Mouse (Mus musculus): ENCODE data around the gene Gckr. TPM values are rescaled to one million over a fixed set of nuclear protein-coding genes. Genes with fewer than 3 reads are reported as not detected.
"Not testable (repeated sequence)": the region's sequence is repeated elsewhere in the genome, so short reads cannot be mapped to it uniquely, and the experiment has no call there.

Gene Gckr
- total RNA-seq, 2 experiments from 2014 or later, result not detected

GRCm38 (mm10) chr5:31295606-31296141 lies 1.6 kb upstream of the Gckr start, which contains the start of gene Fndc4:
Gene Fndc4, minus strand, starts transcription at chr5:31296080.
- peak; percentile 22 to 40 for DNase-seq

- DNase-seq, result no peak
These were observed 738 bp downstream of the Gckr start for GRCm38 (mm10) chr5:31297981-31298380.

- no peak for DNase-seq
These were observed 1.2 kb downstream of the Gckr start for GRCm38 (mm10) chr5:31298486-31298885.

- DNase-seq, result no peak
These were observed 4.6 kb downstream of the Gckr start for GRCm38 (mm10) chr5:31301866-31302265.

- DNase-seq, result no peak
These were observed 5.8 kb downstream of the Gckr start for GRCm38 (mm10) chr5:31303093-31303492.

- DNase-seq, result no peak
These were observed 15.6 kb downstream of the Gckr start for GRCm38 (mm10) chr5:31312806-31313205.

- no peak for DNase-seq
These were observed 25.5 kb downstream of the Gckr start for GRCm38 (mm10) chr5:31322776-31323175.

GRCm38 (mm10) chr5:31324085-31324484 lies 26.8 kb downstream of the Gckr start:
- no peak for DNase-seq

- no peak for DNase-seq
These were observed 29.6 kb downstream of the Gckr start for GRCm38 (mm10) chr5:31326850-31327249.

- DNase-seq, result peak; percentile 74 to 81
These were observed 31.0 kb downstream of the Gckr start for GRCm38 (mm10) chr5:31328255-31328654.

GRCm38 (mm10) chr5:31357586-31357985 lies 60.3 kb downstream of the Gckr start:
- not testable (repeated sequence) for DNase-seq

- no peak for DNase-seq
These were observed 63.7 kb downstream of the Gckr start for GRCm38 (mm10) chr5:31360955-31361354.

Other genes with a start within 250 kb of the Gckr start
- 10 to 100 TPM; 47.6 to 52.2 TPM for gene Atraid, start 249.1 kb upstream of the Gckr start, total RNA-seq (2021)
- gene Slc5a6, start 248.5 kb upstream of the Gckr start, total RNA-seq (2021), result 10 to 100 TPM; 12.4 to 13.5 TPM
- 10 to 100 TPM; 12.9 to 15.3 TPM for gene Cad, start 242.7 kb upstream of the Gckr start, total RNA-seq (2021)
- not detected for gene Dnajc5g, start 191.2 kb upstream of the Gckr start, total RNA-seq (2021)
- not detected for gene Slc30a3, start 189.2 kb upstream of the Gckr start, total RNA-seq (2021)
- gene Trim54, start 180.7 kb upstream of the Gckr start, total RNA-seq (2021), result 100 to 1,000 TPM; 344 to 355 TPM
- not detected for gene Ucn, start 158.6 kb upstream of the Gckr start, total RNA-seq (2021)
- gene Mpv17, start 143.2 kb upstream of the Gckr start, total RNA-seq (2021), result 10 to 100 TPM; 43.4 to 49.2 TPM
- 1 to 10 TPM in 1 of 2 experiments, under 1 TPM in 1; 0.10 to 1.8 TPM for gene Gm29609, start 117.5 kb upstream of the Gckr start, total RNA-seq (2021)
- 10 to 100 TPM; 19.7 to 28.5 TPM for gene Gtf3c2, start 117.3 kb upstream of the Gckr start, total RNA-seq (2021)
- 10 to 100 TPM; 58.4 to 64.5 TPM for gene Snx17, start 104.2 kb upstream of the Gckr start, total RNA-seq (2021)
- 10 to 100 TPM; 41.1 to 58.1 TPM for gene Eif2b4, start 104.0 kb upstream of the Gckr start, total RNA-seq (2021)
- gene Zfp513, start 95.1 kb upstream of the Gckr start, total RNA-seq (2021), result 1 to 10 TPM; 7.6 to 8.5 TPM
- gene Ppm1g, start 76.8 kb upstream of the Gckr start, total RNA-seq (2021), result 10 to 100 TPM; 55.1 to 62.9 TPM
- 10 to 100 TPM; 74.5 to 78.3 TPM for gene Nrbp1, start 56.6 kb upstream of the Gckr start, total RNA-seq (2021)
- not detected for gene Gm9970, start 56.2 kb upstream of the Gckr start, total RNA-seq (2021)
- 1 to 10 TPM in 1 of 2 experiments, under 1 TPM in 1; 0.82 to 1.4 TPM for gene Krtcap3, start 45.8 kb upstream of the Gckr start, total RNA-seq (2021)
- gene Ift172, start 6.3 kb upstream of the Gckr start, total RNA-seq (2021), result 10 to 100 TPM; 37.3 to 44.5 TPM
- 1 to 10 TPM; 4.2 to 4.3 TPM for gene Fndc4, start 1.4 kb upstream of the Gckr start, total RNA-seq (2021)
- gene Zfp512, start 155.0 kb downstream of the Gckr start, total RNA-seq (2021), result 10 to 100 TPM; 22.9 to 23.1 TPM
- not detected for gene 4930548H24Rik, start 188.3 kb downstream of the Gckr start, total RNA-seq (2021)
- gene Gpn1, start 197.3 kb downstream of the Gckr start, total RNA-seq (2021), result 10 to 100 TPM; 25.4 to 26.0 TPM
- gene Slc4a1ap, start 229.6 kb downstream of the Gckr start, total RNA-seq (2021), result 10 to 100 TPM; 20.8 to 21.7 TPM
- gene Supt7l, start 230.4 kb downstream of the Gckr start, total RNA-seq (2021), result 10 to 100 TPM; 13.0 to 13.9 TPM

Data from heart, adult 18-20 months (tissue).